Mouse (Mus musculus) myocyte (in vitro differentiated cells): Measurements from ENCODE around the gene Slc25a48.

Experiments
- MYOD1 ChIP-seq, 3 experiments: IDR thresholded peaks; one replicate each; pipeline ENCODE4 v1.6.1; 2011; ENCODE audit warnings: control low read depth in 2 of 3, low read depth in 2 of 3, mild to moderate bottlenecking in 2 of 3, moderate library complexity in 1 of 3; ENCODE audit not compliant: insufficient read length in 2 of 3, control insufficient read depth in 1 of 3
- POLR2A ChIP-seq: IDR thresholded peaks from one replicate; pipeline ENCODE4 v1.6.1; 2011; ENCODE audit warnings: low read depth, mild to moderate bottlenecking, control low read depth, moderate library complexity; ENCODE audit not compliant: insufficient read length

DNA sequence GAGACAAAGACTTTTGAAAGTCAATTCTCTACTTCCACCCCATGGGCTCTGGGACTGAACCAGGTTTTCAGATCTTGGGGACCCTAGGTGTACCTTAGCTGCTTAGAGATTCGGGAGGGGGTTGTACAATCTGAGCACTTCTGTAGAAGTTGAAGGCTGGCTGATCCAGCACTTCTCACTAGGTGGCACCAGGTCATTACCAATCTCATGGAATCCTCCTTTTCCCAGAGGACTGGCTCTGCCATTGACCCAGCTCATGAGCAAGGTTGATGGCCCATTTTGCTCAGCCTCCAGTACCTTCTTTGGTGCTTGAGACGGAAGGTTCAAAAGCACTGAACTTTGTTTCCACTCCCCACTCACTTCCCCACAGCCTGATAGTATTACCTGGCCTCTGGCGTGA lies 62.0 kb downstream of the Slc25a48 start:
- no peak for TF ChIP-seq POLR2A
- no peak for TF ChIP-seq MYOD1 (IDR thresholded peaks at IDR 0.05; ENCODE audit: control insufficient read depth in 1 of 3, insufficient read length in 2 of 3, low read depth in 2 of 3)
